Mouse (Mus musculus): ENCODE data around the gene Abt1. TPM values are rescaled to one million over a fixed set of nuclear protein-coding genes. Genes with fewer than 3 reads are reported as not detected.
A peak's percentile ranks its signal among the peaks of the same experiment; 100 is the strongest.

The Abt1 gene
- polyA plus RNA-seq, 1 experiment from 2014 or later = 8.5 TPM

DNA sequence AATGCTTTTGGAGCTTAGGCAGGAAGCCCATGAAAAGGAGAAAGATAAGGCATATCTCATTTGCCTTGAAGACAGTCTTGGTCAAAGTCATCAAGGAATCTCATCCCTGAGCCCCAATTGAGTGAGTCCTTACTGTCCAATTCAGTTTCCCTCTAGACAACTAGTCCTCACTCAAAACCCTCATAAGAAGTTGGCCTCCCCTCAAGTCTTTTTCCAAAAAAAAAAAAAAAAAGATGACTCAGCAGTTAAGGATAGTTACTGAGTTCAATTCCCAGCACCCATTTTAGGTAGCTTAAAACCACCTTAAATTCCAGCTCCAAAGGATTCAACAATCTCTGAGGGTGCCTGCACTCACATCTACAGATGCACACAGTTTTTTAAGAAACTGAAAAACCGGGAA, 40.5 kb downstream of the Abt1 start:
- no peak overlapping the region for H3K27ac ChIP-seq (replicated peaks)
- H3K4me3 ChIP-seq = no peak overlapping the region
- no peak overlapping the region for H3K4me2 ChIP-seq
- no peak for ATAC-seq (ENCODE audit: extremely low read depth, insufficient number of reproducible peaks, low FRiP score, low TSS enrichment)
- WGBS = 74% methylated on average over 1 of the region's 1 CpGs
- H3K27me3 ChIP-seq (replicated peaks) = no peaks in the 10 kb centered on the region
- no peaks in the 10 kb centered on the region for H3K36me3 ChIP-seq
- no peak overlapping the region for H3K9ac ChIP-seq
- no peaks in the 10 kb centered on the region for H3K9me3 ChIP-seq
- peaks cover 7% of the 10 kb centered on the region; the same call in 1 of the 2 replicates for H3K4me1 ChIP-seq

DNA sequence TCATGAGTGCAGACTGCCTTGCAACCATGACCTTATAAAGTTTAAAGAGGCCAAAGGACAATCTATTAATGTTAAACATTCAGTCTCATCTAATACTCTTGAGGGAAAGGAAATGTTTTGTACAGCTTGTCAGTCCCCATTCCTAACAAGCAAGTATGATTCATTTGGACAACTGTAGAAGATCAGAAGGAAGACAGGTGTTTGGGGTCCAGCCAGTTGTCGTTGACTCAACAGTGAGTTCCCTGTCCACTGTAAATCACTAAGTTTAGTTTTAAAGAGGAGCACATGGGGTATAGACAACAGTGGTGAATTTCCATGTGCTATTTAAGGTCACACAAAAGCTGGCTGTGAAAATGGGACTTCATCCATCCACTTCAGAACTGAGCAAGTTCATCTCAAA, 51.2 kb downstream of the Abt1 start:
- no peaks in the 10 kb centered on the region for H3K9me3 ChIP-seq
- no peak overlapping the region for H3K4me2 ChIP-seq
- H3K9ac ChIP-seq = no peak overlapping the region
- ATAC-seq (ENCODE audit: extremely low read depth, insufficient number of reproducible peaks, low FRiP score, low TSS enrichment) = no peak
- peaks cover 17% of the 10 kb centered on the region for H3K4me1 ChIP-seq
- H3K36me3 ChIP-seq = peaks cover 3% of the 10 kb centered on the region; the same call in 1 of the 2 replicates
- H3K27ac ChIP-seq (replicated peaks) = no peak overlapping the region
- 0 out of 2 replicates have a peak, but pooled peaks cover 3% of the 10 kb centered on the region for H3K27me3 ChIP-seq (replicated peaks)
- no peak overlapping the region for H3K4me3 ChIP-seq
- WGBS = 71% methylated on average over 1 of the region's 1 CpGs

DNA sequence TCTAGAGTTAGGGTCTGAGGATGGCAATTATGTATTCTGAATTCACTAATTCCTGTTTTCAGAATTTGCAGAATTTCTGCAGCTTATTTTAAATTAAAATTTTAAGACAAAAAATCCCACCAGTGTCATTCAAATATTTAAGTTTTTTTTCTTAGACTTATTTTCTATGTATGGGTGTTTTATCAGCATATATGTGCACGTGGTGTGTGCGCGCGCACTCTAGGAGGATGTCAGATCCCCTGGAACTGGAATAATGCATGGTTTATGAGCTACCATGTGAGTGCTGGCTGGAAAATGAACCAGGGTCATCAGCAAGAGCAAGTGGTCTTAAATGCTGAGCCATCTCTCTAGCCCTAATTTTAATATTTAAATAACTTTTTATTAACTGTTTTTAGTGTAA, 53.6 kb downstream of the Abt1 start:
- Histone ChIP-seq H3K4me3 (peak overlapping the region; percentile 80), H3K9me3 (no peaks in the 10 kb centered on the region), H3K27ac (replicated peaks) (0 out of 2 replicates have a peak overlapping the region, but pooled peaks have one; percentile 99), H3K4me2 (peak overlapping the region; percentile 94), H3K4me1 (peaks cover 38% of the 10 kb centered on the region), H3K36me3 (peaks cover 22% of the 10 kb centered on the region), H3K27me3 (replicated peaks) (0 out of 2 replicates have a peak, but pooled peaks cover 3% of the 10 kb centered on the region), H3K9ac (peak overlapping the region; percentile 90)
- ATAC-seq (ENCODE audit: extremely low read depth, insufficient number of reproducible peaks, low FRiP score, low TSS enrichment) = no peak
- WGBS = 92% methylated on average over 4 of the region's 4 CpGs

DNA sequence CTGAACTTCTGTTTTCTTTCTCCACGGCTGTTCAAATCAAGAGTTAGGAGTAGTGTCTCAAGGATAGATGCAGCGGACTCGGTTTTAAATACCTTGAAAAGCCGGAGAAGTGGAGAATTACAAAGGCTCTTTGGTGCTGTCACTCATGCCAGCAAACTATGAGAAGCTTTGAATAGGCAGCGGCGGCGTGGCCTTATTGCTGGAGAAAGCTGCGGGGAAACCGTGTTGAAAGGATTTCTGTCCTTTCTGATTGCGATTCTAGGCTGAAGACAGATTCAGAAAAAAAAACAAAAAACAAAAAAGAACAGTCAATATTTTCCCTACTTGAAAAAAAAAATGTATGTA, 54.3 kb downstream of the Abt1 start:
- no peak for ATAC-seq (ENCODE audit: extremely low read depth, insufficient number of reproducible peaks, low FRiP score, low TSS enrichment)
- Histone ChIP-seq H3K9ac (peak overlapping the region; percentile 90), H3K9me3 (no peaks in the 10 kb centered on the region), H3K4me3 (peak overlapping the region; percentile 80), H3K27me3 (replicated peaks) (0 out of 2 replicates have a peak, but pooled peaks cover 3% of the 10 kb centered on the region), H3K36me3 (peaks cover 28% of the 10 kb centered on the region), H3K27ac (replicated peaks) (peak overlapping the region; percentile 99), H3K4me2 (peak overlapping the region; percentile 94), H3K4me1 (peaks cover 45% of the 10 kb centered on the region)
- WGBS = under 1% methylated on average over 10 of the region's 10 CpGs

DNA sequence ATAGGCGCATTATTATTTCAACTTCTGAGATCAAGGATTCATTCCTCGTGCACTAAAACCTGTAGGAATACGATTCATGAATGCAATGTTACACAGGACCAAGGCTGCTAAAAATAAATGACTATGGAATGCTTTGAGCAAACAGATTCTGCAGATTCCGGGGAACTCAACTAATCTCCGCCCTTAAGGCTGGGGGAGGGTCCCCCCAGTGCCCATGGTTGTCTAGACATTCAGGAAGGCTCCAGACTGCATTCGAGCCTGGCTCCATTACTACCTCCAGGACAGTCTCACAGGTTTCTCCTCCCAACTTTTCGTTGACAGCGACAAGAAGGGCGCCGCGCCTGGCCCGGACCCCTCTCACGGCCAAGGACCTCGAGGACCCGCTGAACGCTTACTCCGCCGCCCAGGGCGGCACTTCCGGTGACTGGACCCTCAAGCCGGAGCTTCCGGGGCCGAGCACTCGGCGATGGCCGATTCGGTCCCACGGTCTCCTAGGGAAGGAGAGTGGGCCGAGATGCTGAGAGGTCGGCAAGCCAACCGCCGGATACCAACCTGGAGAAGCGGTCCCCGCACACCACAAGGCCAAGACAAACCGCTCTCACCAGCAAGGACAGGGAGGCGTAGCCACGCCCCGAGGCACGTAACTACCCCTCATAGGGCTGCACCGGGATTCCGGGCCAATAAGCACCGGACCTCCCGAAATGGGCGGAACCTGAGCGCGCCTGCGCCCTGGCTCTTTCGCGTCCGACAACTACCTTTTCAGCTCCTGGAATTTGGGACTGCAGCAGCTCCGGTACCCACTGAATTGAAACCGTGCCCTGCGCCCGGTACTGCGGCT, 54.9 kb downstream of the Abt1 start, which contains the start of gene Zfp322a:
Zfp322a (minus strand) TSS at position 626 of the 838 bp plus-strand sequence.
- peaks cover 50% of the 10 kb centered on the region for H3K4me1 ChIP-seq
- H3K9me3 ChIP-seq = no peaks in the 10 kb centered on the region
- peaks cover 34% of the 10 kb centered on the region for H3K36me3 ChIP-seq
- peak within 1 kb of the TSS; percentile 90 for H3K9ac ChIP-seq
- H3K27me3 ChIP-seq (replicated peaks) = 0 out of 2 replicates have a peak, but pooled peaks cover 3% of the 10 kb centered on the region
- WGBS = under 1% methylated on average over 55 of the region's 55 CpGs
- peak within 1 kb of the TSS; percentile 94 for H3K4me2 ChIP-seq
- ATAC-seq (ENCODE audit: extremely low read depth, insufficient number of reproducible peaks, low FRiP score, low TSS enrichment) = peak; percentile 96
- peak within 1 kb of the TSS; percentile 99 for H3K27ac ChIP-seq (replicated peaks)
- peak within 1 kb of the TSS; percentile 80 for H3K4me3 ChIP-seq

Other genes starting within 250 kb of the Abt1 start
- not detected in 2 replicates for gene Vmn1r220, start 235.9 kb downstream of the Abt1 start, polyA plus RNA-seq (2015; fragmentation: Nextera tagmentation; extraction: Ambion mirVana)
- gene Vmn1r221, start 209.7 kb downstream of the Abt1 start, polyA plus RNA-seq (2015; fragmentation: Nextera tagmentation; extraction: Ambion mirVana) = not detected in 2 replicates
- not detected in 2 replicates for gene Vmn1r222, start 187.9 kb downstream of the Abt1 start, polyA plus RNA-seq (2015; fragmentation: Nextera tagmentation; extraction: Ambion mirVana)
- not detected in 2 replicates for gene Vmn1r223, start 176.7 kb downstream of the Abt1 start, polyA plus RNA-seq (2015; fragmentation: Nextera tagmentation; extraction: Ambion mirVana)
- 36.7 and 40.7 TPM in 2 replicates for gene Zfp322a, start 54.7 kb downstream of the Abt1 start, polyA plus RNA-seq (2015; fragmentation: Nextera tagmentation; extraction: Ambion mirVana)
- 1.1 and 2.2 TPM in 2 replicates for gene Btn1a1, start 42.0 kb upstream of the Abt1 start, polyA plus RNA-seq (2015; fragmentation: Nextera tagmentation; extraction: Ambion mirVana)
- 0.45 and 0.82 TPM in 2 replicates for gene Btn2a2, start 65.0 kb upstream of the Abt1 start, polyA plus RNA-seq (2015; fragmentation: Nextera tagmentation; extraction: Ambion mirVana)
- gene Hist1h4h, start 107.2 kb upstream of the Abt1 start, polyA plus RNA-seq (2015; fragmentation: Nextera tagmentation; extraction: Ambion mirVana) = 6.3 and 7.2 TPM in 2 replicates
- gene Hist1h2af, start 110.0 kb upstream of the Abt1 start, polyA plus RNA-seq (2015; fragmentation: Nextera tagmentation; extraction: Ambion mirVana) = 2.0 and 3.0 TPM in 2 replicates
- gene Hist1h3g, start 111.6 kb upstream of the Abt1 start, polyA plus RNA-seq (2015; fragmentation: Nextera tagmentation; extraction: Ambion mirVana) = 4.1 and 5.5 TPM in 2 replicates
- 0.32 and 0.52 TPM in 2 replicates for gene Hist1h2bh, start 119.5 kb upstream of the Abt1 start, polyA plus RNA-seq (2015; fragmentation: Nextera tagmentation; extraction: Ambion mirVana)
- gene Hist1h3f, start 120.2 kb upstream of the Abt1 start, polyA plus RNA-seq (2015; fragmentation: Nextera tagmentation; extraction: Ambion mirVana) = 0.28 and 0.48 TPM in 2 replicates
- not detected in 2 replicates for gene Hist1h4f, start 127.8 kb upstream of the Abt1 start, polyA plus RNA-seq (2015; fragmentation: Nextera tagmentation; extraction: Ambion mirVana)
- gene Hist1h1d, start 129.4 kb upstream of the Abt1 start, polyA plus RNA-seq (2015; fragmentation: Nextera tagmentation; extraction: Ambion mirVana) = 0.23 and 0.29 TPM in 2 replicates
- gene Hist1h3e, start 138.5 kb upstream of the Abt1 start, polyA plus RNA-seq (2015; fragmentation: Nextera tagmentation; extraction: Ambion mirVana) = 1.5 and 2.2 TPM in 2 replicates
- 33.5 and 42.7 TPM in 2 replicates for gene Hist1h2ae, start 147.4 kb upstream of the Abt1 start, polyA plus RNA-seq (2015; fragmentation: Nextera tagmentation; extraction: Ambion mirVana)
- gene Hist1h2bg, start 147.5 kb upstream of the Abt1 start, polyA plus RNA-seq (2015; fragmentation: Nextera tagmentation; extraction: Ambion mirVana) = 3.9 and 4.2 TPM in 2 replicates
- gene Hist1h2bf, start 150.3 kb upstream of the Abt1 start, polyA plus RNA-seq (2015; fragmentation: Nextera tagmentation; extraction: Ambion mirVana) = 1.6 and 3.0 TPM in 2 replicates
- 0.60 and 0.84 TPM in 2 replicates for gene Hist1h2ad, start 150.5 kb upstream of the Abt1 start, polyA plus RNA-seq (2015; fragmentation: Nextera tagmentation; extraction: Ambion mirVana)
- 2.4 TPM in 2 replicates for gene Hist1h3d, start 151.9 kb upstream of the Abt1 start, polyA plus RNA-seq (2015; fragmentation: Nextera tagmentation; extraction: Ambion mirVana)
- gene Hist1h4d, start 157.7 kb upstream of the Abt1 start, polyA plus RNA-seq (2015; fragmentation: Nextera tagmentation; extraction: Ambion mirVana) = 54.8 and 60.0 TPM in 2 replicates
- 1.3 and 1.5 TPM in 2 replicates for gene Hist1h2be, start 197.3 kb upstream of the Abt1 start, polyA plus RNA-seq (2015; fragmentation: Nextera tagmentation; extraction: Ambion mirVana)
- gene Hist1h1e, start 198.7 kb upstream of the Abt1 start, polyA plus RNA-seq (2015; fragmentation: Nextera tagmentation; extraction: Ambion mirVana) = 11.0 and 12.2 TPM in 2 replicates